Mouse (Mus musculus): ENCODE measurements around the gene Gprin1.

DNA sequence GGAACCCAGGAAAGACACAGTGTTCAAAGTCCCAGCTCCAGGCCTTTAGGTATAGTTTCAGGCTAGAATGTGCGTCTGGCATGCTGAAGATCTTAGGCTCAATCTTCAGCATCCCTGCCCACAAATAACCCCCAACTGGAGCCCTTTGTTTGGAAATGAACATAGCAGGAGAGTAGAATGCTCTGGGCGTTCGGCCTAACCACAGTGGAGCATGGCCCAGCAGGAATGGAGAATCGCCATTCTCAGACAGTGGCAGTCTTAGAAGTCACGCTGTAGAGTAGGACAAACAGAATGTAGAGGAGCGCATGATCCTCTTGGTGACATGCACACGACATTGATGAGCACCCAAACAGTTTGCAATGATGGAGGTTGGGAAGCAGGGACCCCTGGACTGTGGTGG, 11.2 kb upstream of the Gprin1 start:
- TF ChIP-seq CTCF (IDR thresholded peaks at IDR 0.05; ENCODE audit: low read depth, low read length) = no peak
- TF ChIP-seq POLR2A (IDR thresholded peaks at IDR 0.05; ENCODE audit: borderline replicate concordance, low read depth, low read length) = no peak

Data from bone marrow macrophage, adult 2 months (primary cell).